Mouse (Mus musculus) G1E (cell line): ENCODE measurements around the gene Rasal3. TPM values are rescaled to one million over a fixed set of nuclear protein-coding genes. Genes with fewer than 3 reads are reported as not detected.

Experiments used
- ATAC-seq: 2 replicates; pipeline ENCODE4 v1.8.0; 2016; ENCODE audit warnings: mild to moderate bottlenecking; ENCODE audit not compliant: insufficient number of reproducible peaks, poor library complexity, low FRiP score, severe bottlenecking; ENCODE audit errors: extremely low read depth
- DNase-seq: peaks from one replicate; pipeline ENCODE4 v3.0.0; 2012; ENCODE audit warnings: low spot score
- H3K27me3 ChIP-seq: 2 replicates; pipeline ENCODE4 v1.6.1; 2012; ENCODE audit warnings: mild to moderate bottlenecking, low read length, inconsistent platforms; ENCODE audit not compliant: insufficient read depth
- H3K36me3 ChIP-seq: replicated peaks from 2 replicates; pipeline ENCODE3; 2012; ENCODE audit warnings: mild to moderate bottlenecking, inconsistent platforms
- H3K4me1 ChIP-seq: 2 replicates; pipeline ENCODE4 v1.6.1; 2012; ENCODE audit warnings: low read depth, low read length, inconsistent platforms, mixed read lengths; ENCODE audit not compliant: insufficient read depth
- H3K4me3 ChIP-seq: 2 replicates; pipeline ENCODE4 v1.5.1; 2012; ENCODE audit warnings: low read depth, mild to moderate bottlenecking, inconsistent platforms, low read length, moderate library complexity, mixed read lengths
- H3K9me3 ChIP-seq: replicated peaks from 2 replicates; pipeline ENCODE4 v1.6.1; 2012; ENCODE audit warnings: inconsistent platforms
- CTCF ChIP-seq: IDR thresholded peaks from 2 replicates; pipeline ENCODE4 v1.5.1; 2012; ENCODE audit warnings: low read depth, low read length, inconsistent platforms, mixed read lengths
- GATA1 ChIP-seq: IDR thresholded peaks from 2 replicates; pipeline ENCODE4 v1.6.1; 2012; ENCODE audit warnings: borderline replicate concordance, low read length, inconsistent platforms, mixed read lengths
- GATA2 ChIP-seq: IDR thresholded peaks from 2 replicates; pipeline ENCODE4 v1.6.1; 2012; ENCODE audit warnings: low read depth, low read length, inconsistent platforms, borderline replicate concordance
- POLR2AphosphoS5 ChIP-seq: IDR thresholded peaks from 2 replicates; pipeline ENCODE4 v1.6.1; 2012; ENCODE audit warnings: low read depth, low read length, inconsistent platforms; ENCODE audit not compliant: insufficient replicate concordance
- TAL1 ChIP-seq: conservative IDR thresholded peaks from 2 replicates; pipeline ENCODE4 v1.6.1; 2012; ENCODE audit warnings: low read depth, low read length, inconsistent platforms, mixed read lengths
- polyA plus RNA-seq: library from polyadenylated mRNA; stranded (reverse); fragments of >175 nt; gene quantifications from 2 replicates; pipeline ENCODE4 v1.2.3, GENCODE M21; 2012
- total RNA-seq, 2 experiments: library from RNA; stranded (forward) in 1 of 2; stranded (reverse) in 1 of 2; fragments of 200-1000 nt in 1 of 2; fragments of >200 nt in 1 of 2; fragmentation: Nextera tagmentation in 1 of 2; gene quantifications; 2 replicates each; pipeline ENCODE4 v1.2.3; 2014 to 2017

The Rasal3 gene
- total and polyA plus RNA-seq, 3 experiments = 0.86 to 6.5 (median 2.9) TPM

- TF ChIP-seq GATA1 = no peak
- no peak for TF ChIP-seq TAL1
- no peak for TF ChIP-seq POLR2AphosphoS5
- TF ChIP-seq GATA2 = no peak
- TF ChIP-seq CTCF = no peak
- H3K36me3 ChIP-seq = peaks cover 93% of the 10 kb centered on the region
Measured at GRCm38 (mm10) chr17:32358943-32359340, 44.4 kb downstream of the Rasal3 start.

GRCm38 (mm10) chr17:32358192-32358942 lies 45.0 kb downstream of the Rasal3 start:
- Histone ChIP-seq H3K36me3 (peaks cover 98% of the 10 kb centered on the region), H3K27me3 (no peaks in the 10 kb centered on the region)

More at GRCm38 (mm10) chr17:32358943-32359340, 44.4 kb downstream of the Rasal3 start:
- no peak for ATAC-seq
- Histone ChIP-seq H3K27me3 (no peaks in the 10 kb centered on the region), H3K9me3 (no peaks in the 10 kb centered on the region), H3K4me1 (peaks cover 38% of the 10 kb centered on the region), H3K4me3 (no peak overlapping the region)
- DNase-seq = no peak

DNA sequence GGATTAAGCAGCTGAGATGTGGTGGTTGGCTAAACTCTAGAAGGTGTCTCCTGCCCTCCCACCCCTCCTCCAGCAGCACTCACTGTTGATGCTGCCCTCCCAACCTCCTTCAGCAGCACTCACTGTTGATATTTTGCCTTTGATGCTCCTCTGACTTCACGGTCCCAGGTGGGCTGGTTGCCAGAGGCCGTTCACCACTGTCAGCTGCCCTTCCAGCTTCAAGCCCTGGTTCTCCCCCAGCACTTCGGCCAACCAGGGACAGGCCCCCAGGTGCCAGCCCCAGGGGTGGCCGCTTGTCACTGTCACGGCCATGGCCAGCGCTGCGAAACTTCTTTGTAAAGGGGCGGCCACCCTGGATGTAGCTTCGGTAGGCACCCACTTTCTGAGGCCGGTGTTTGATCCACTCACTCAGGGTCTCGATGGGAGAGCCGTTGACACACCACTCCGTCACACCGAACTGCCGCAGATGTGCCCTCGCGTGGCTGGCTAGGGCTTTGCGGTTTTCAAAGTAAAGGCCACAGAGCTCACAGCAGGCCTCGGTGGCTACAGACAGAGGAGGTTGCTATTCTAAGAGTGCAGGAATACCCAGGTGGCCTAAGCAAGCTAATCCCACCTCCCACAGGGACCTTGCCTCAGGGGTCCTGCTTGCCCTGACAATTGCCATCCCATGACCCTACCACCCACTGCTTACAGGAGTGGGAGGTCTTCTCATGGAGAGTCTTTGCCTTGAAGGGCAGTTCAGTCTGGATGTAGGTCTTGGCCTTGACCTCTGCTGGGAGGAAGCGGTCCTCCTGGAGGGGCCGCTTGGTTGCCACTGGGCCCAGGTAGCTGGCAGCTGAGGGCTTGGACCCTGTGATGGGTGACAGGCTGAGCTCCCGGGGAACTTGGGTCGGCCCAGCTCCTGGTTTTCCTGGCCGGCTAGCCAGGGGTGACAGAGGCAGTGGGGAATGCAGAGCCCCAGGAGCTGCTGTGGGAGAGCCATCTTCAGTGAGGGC lies 46.3 kb downstream of the Rasal3 start:
- no peaks in the 10 kb centered on the region for H3K9me3 ChIP-seq
- peaks cover 95% of the 10 kb centered on the region for H3K36me3 ChIP-seq
- no peaks in the 10 kb centered on the region for H3K27me3 ChIP-seq
- TF ChIP-seq CTCF = no peak
- TF ChIP-seq POLR2AphosphoS5 = no peak
- TF ChIP-seq GATA2 = no peak
- no peak for TF ChIP-seq TAL1
- TF ChIP-seq GATA1 = no peak
- no peak for DNase-seq
- ATAC-seq = no peak
- H3K4me3 ChIP-seq = no peak overlapping the region
- H3K4me1 ChIP-seq = peaks cover 24% of the 10 kb centered on the region

More at GRCm38 (mm10) chr17:32358192-32358942, 45.0 kb downstream of the Rasal3 start:
- ATAC-seq (no peak), DNase-seq (no peak)
- Histone ChIP-seq H3K4me3 (no peak overlapping the region), H3K9me3 (no peaks in the 10 kb centered on the region), H3K4me1 (peaks cover 35% of the 10 kb centered on the region)
- TF ChIP-seq GATA2 = no peak
- no peak for TF ChIP-seq TAL1
- TF ChIP-seq CTCF = no peak
- TF ChIP-seq GATA1 = no peak
- TF ChIP-seq POLR2AphosphoS5 = no peak

DNA sequence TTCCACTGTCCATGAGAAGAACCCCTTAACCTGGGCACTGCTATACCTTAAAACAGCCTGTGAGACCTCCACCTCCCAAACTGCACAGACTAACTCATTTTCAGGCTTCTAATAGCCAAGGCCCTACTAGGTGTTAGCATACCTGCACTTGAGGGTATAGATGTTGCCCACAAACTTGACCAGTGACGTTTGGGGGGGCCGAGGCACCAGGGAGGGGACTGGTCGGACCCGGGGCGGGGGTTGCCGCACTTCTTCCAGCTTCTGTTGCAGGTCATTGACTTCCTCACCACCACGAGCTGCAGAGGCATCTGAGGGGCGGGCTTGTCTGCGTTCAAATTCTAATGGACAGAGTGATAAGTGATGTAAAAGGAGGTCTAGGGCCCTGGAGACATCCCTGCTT lies 47.1 kb downstream of the Rasal3 start:
- Histone ChIP-seq H3K27me3 (no peaks in the 10 kb centered on the region), H3K4me3 (no peak overlapping the region), H3K9me3 (no peaks in the 10 kb centered on the region), H3K4me1 (peaks cover 20% of the 10 kb centered on the region), H3K36me3 (peaks cover 92% of the 10 kb centered on the region)
- DNase-seq = no peak
- TF ChIP-seq TAL1 (no peak), GATA1 (no peak), POLR2AphosphoS5 (no peak), CTCF (no peak), GATA2 (no peak)
- ATAC-seq = no peak

DNA sequence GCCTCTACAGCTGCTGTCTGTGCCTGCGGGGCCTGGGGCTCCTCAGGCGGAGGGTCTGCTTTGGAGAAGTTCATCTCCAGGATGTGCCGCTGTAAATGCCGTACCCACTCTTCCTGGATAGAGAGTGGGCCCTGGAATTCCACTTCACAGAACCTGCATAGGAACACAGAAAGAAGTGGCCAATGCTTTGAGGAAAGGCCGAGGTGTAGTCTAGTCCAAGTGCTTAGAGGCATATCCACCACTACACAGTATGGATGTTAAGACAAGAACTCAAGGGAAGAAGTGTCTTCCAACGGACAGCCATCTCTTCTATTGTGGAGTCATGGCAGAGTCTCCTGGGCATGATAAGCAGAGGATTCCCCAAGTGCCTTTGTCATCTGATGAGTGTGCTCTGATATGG lies 48.4 kb downstream of the Rasal3 start:
- Histone ChIP-seq H3K4me3 (no peak overlapping the region), H3K36me3 (peaks cover 79% of the 10 kb centered on the region), H3K9me3 (no peaks in the 10 kb centered on the region), H3K4me1 (peaks cover 19% of the 10 kb centered on the region), H3K27me3 (no peaks in the 10 kb centered on the region)
- ATAC-seq (no peak), DNase-seq (no peak)
- TF ChIP-seq POLR2AphosphoS5 = no peak
- no peak for TF ChIP-seq GATA2
- TF ChIP-seq CTCF = no peak
- TF ChIP-seq GATA1 = no peak
- TF ChIP-seq TAL1 = no peak

GRCm38 (mm10) chr17:32354211-32354610 lies 49.2 kb downstream of the Rasal3 start:
- H3K4me1 ChIP-seq = peaks cover 19% of the 10 kb centered on the region
- TF ChIP-seq TAL1 = no peak
- no peak for TF ChIP-seq CTCF
- no peak for TF ChIP-seq GATA1
- no peak for TF ChIP-seq GATA2
- TF ChIP-seq POLR2AphosphoS5 = no peak
- no peaks in the 10 kb centered on the region for H3K27me3 ChIP-seq
- H3K9me3 ChIP-seq = no peaks in the 10 kb centered on the region
- DNase-seq (no peak), ATAC-seq (no peak)
- H3K36me3 ChIP-seq = peaks cover 71% of the 10 kb centered on the region
- no peak overlapping the region for H3K4me3 ChIP-seq
